Mouse (Mus musculus): ENCODE measurements around the gene Crx.

GRCm38 (mm10) chr7:15906602-15907001 is 26.8 kb upstream of the Crx start:
- no peak for TF ChIP-seq CTCF (IDR thresholded peaks at IDR 0.05; ENCODE audit: low read depth)
- TF ChIP-seq EP300 (optimal IDR thresholded peaks at IDR 0.05): no peak
